Mouse (Mus musculus): ENCODE results near the gene Mapk8ip1. TPM values are rescaled to one million over a fixed set of nuclear protein-coding genes. Genes with fewer than 3 reads are reported as not detected.

Mapk8ip1 gene
- total and polyA plus RNA-seq, 2 experiments from 2014 or later: 150 to 225 TPM

DNA sequence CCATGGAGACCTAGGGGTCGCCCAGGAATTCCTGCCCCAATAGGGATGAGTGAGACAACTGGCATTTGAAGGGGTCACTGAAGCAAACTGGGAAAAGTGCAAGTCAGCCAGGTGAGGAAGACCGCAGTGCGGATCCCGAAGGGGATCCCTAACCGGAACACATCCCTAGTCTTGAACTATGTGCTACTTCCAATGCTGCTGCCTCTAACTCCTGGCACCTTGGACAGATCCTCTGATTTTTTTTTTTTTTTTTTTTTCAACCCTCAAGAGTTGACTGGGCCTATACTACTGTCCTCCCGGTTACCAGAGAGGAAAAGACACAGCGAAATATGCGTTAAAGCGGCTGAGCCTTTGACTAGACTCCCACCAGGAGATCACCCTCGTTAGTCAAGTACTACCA lies 11.4 kb downstream of the Mapk8ip1 start:
- Histone ChIP-seq H3K27me3 (ENCODE audit: insufficient read depth, low read length) (no peaks in the 10 kb centered on the region), H3K4me1 (ENCODE audit: insufficient read depth) (peaks cover 29% of the 10 kb centered on the region), H3K4me3 (ENCODE audit: low read depth, low read length) (peak overlapping the region; percentile 53), H3K9ac (peak overlapping the region; percentile 71), H3K9me3 (ENCODE audit: low read length) (no peaks in the 10 kb centered on the region), H3K36me3 (ENCODE audit: insufficient read depth) (peaks cover 30% of the 10 kb centered on the region), H3K4me2 (ENCODE audit: low read depth) (peak overlapping the region; percentile 87), H3K27ac (ENCODE audit: low read depth, low read length) (peak overlapping the region; percentile 89)
- ATAC-seq (no peak; the same call in 1 of the 2 replicates), DNase-seq (no peak)
- TF ChIP-seq CTCF (IDR thresholded peaks at IDR 0.05; ENCODE audit: low read depth): no peak
- WGBS: 3% methylated on average over 10 of the region's 10 CpGs

DNA sequence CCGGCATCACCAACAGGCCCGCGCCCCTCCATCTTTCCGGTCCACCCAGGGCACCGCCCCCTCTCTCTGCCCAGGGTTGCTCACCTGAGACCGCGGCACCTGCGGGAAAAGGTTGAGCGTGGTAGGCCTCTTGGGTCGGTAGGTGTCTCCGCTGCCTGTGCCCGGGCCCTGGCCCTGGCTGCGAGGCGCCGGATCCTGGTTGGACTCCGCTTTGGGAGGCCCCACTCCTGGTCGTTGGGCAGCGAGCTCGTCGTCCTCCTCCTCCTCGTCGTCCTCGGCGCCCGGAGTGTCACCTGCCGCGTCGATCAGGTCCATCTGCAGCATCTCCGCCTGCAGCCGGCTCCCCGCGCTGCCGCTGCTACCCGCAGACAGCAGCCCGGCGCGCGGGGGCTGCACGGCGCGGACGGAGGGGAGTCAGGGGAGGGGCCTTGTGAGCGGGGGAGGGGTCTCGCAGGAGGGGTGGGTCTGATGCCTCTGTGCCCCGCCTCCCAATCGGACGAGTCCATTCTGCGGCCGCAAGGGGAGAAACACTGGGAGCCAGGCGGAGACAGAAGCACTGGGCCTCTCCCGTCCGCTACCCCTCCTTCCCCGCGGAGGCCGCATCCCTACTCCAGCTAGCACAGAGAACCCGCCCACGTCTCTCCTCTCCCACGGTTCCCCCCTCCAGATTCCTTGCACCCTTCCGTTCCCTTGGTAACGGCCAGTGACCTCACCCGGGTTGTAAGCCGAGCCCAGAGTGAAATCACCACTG lies 12.0 kb downstream of the Mapk8ip1 start:
- peak overlapping the region; percentile 89 for H3K27ac ChIP-seq (ENCODE audit: low read depth, low read length)
- DNase-seq: peak; percentile 95
- peaks cover 29% of the 10 kb centered on the region for H3K4me1 ChIP-seq (ENCODE audit: insufficient read depth)
- ATAC-seq: peak; percentile 92
- H3K4me3 ChIP-seq (ENCODE audit: low read depth, low read length): peak overlapping the region; percentile 53
- peak overlapping the region; percentile 71 for H3K9ac ChIP-seq
- TF ChIP-seq CTCF (IDR thresholded peaks at IDR 0.05; ENCODE audit: low read depth): peak; percentile 26; the same call in 1 of the 2 replicates
- H3K27me3 ChIP-seq (ENCODE audit: insufficient read depth, low read length): no peaks in the 10 kb centered on the region
- no peaks in the 10 kb centered on the region for H3K9me3 ChIP-seq (ENCODE audit: low read length)
- H3K36me3 ChIP-seq (ENCODE audit: insufficient read depth): peaks cover 36% of the 10 kb centered on the region
- WGBS: 2% methylated on average over 58 of the region's 62 CpGs
- peak overlapping the region; percentile 87 for H3K4me2 ChIP-seq (ENCODE audit: low read depth)

DNA sequence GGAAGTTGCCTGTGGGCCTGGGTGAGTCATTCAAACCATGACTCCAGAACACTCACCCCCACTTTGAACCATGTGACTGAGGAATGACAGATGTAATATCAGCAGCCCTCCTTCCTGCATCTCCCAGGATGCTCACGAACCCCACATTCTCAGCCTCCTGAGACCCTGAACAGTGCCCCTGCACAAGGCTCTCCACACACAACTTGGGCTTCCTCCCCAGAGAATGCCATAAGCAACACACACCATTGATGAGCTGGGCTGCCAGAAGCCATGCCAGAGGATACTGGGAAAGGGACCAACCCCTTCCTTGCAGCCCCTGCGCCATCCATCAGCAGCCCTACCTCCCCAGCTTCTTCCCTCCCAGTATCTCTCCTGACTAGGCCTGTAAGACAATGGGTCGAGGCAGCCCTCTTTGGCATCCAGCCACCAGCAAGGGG lies 13.0 kb downstream of the Mapk8ip1 start:
- peaks cover 44% of the 10 kb centered on the region for H3K36me3 ChIP-seq (ENCODE audit: insufficient read depth)
- H3K9me3 ChIP-seq (ENCODE audit: low read length): no peaks in the 10 kb centered on the region
- H3K4me1 ChIP-seq (ENCODE audit: insufficient read depth): peaks cover 29% of the 10 kb centered on the region
- DNase-seq: no peak
- peak overlapping the region; percentile 71 for H3K9ac ChIP-seq
- no peaks in the 10 kb centered on the region for H3K27me3 ChIP-seq (ENCODE audit: insufficient read depth, low read length)
- H3K27ac ChIP-seq (ENCODE audit: low read depth, low read length): peak overlapping the region; percentile 89
- no peak for ATAC-seq
- no peak for TF ChIP-seq CTCF (IDR thresholded peaks at IDR 0.05; ENCODE audit: low read depth)
- WGBS: 26% methylated on average over 3 of the region's 3 CpGs
- H3K4me3 ChIP-seq (ENCODE audit: low read depth, low read length): peak overlapping the region; percentile 53
- peak overlapping the region; percentile 87 for H3K4me2 ChIP-seq (ENCODE audit: low read depth)

DNA sequence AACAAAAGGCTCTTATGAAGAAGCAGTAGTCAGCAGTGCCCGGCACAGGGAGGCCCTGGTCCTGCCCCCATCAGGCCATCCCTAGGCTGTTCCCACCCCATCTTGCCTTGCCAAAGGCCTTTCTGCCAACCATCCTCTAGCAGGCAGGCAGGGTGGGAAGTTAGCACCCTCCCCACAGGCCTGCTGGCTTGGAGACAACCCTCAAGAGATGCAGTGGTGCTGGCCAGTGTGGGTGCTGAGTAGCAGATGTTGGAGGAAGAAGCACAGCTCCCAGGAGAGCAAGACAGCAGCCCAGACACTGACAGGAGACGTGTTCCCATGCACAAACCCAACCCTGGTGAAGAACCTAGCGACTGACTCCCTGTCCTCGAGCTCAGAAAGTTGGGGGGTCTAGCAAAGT lies 13.4 kb downstream of the Mapk8ip1 start:
- no peaks in the 10 kb centered on the region for H3K9me3 ChIP-seq (ENCODE audit: low read length)
- H3K4me3 ChIP-seq (ENCODE audit: low read depth, low read length): peak overlapping the region; percentile 53; the same call in 1 of the 2 replicates
- peaks cover 25% of the 10 kb centered on the region for H3K4me1 ChIP-seq (ENCODE audit: insufficient read depth)
- H3K36me3 ChIP-seq (ENCODE audit: insufficient read depth): peaks cover 48% of the 10 kb centered on the region
- DNase-seq (no peak), ATAC-seq (no peak)
- H3K27me3 ChIP-seq (ENCODE audit: insufficient read depth, low read length): no peaks in the 10 kb centered on the region
- peak overlapping the region; percentile 87 for H3K4me2 ChIP-seq (ENCODE audit: low read depth)
- no peak for TF ChIP-seq CTCF (IDR thresholded peaks at IDR 0.05; ENCODE audit: low read depth)
- H3K9ac ChIP-seq: no peak overlapping the region
- no peak overlapping the region for H3K27ac ChIP-seq (ENCODE audit: low read depth, low read length)
- WGBS: 69% methylated on average over 4 of the region's 4 CpGs

DNA sequence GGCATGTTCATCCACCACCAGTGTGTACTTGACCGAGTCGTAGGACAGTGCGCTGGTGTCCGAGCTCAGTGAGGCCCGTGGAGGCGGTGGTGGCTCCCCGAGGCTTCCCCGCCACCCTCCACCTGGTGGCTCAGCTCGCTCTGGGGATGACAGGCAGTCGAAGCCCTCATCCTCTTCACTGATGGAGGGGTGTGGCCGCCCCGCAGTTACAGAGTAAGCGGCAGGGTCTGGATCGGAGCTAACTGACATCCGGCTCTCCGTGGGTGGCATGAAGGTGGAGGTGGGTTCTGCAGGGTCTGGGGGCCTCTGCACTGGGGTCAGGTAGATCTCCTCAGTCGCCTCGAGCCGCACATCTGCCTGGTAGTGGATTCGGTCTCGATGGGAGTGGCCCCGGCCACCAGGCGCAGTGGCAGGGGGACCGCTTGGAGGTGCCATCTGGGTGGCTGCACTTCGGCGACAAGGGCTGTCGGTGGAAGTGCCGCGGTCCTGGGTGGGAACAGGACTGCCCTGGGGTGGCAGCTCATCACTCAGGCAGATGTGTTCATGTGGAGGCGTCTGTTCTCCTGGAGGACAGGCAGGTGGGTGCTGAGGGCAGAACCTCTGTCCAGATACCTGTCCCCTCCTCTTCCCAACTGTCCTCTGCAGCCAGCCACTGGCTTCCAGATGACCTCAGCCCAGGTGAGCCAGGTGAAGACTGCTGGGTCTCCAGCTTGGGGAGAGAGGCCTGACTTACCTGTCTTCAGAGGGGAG lies 14.1 kb downstream of the Mapk8ip1 start:
- ATAC-seq (no peak), DNase-seq (no peak)
- Histone ChIP-seq H3K9me3 (ENCODE audit: low read length) (no peaks in the 10 kb centered on the region), H3K4me3 (ENCODE audit: low read depth, low read length) (no peak overlapping the region), H3K9ac (no peak overlapping the region), H3K4me1 (ENCODE audit: insufficient read depth) (peaks cover 19% of the 10 kb centered on the region), H3K36me3 (ENCODE audit: insufficient read depth) (peaks cover 54% of the 10 kb centered on the region), H3K4me2 (ENCODE audit: low read depth) (0 out of 2 replicates have a peak overlapping the region, but pooled peaks have one; percentile 87), H3K27me3 (ENCODE audit: insufficient read depth, low read length) (no peaks in the 10 kb centered on the region), H3K27ac (ENCODE audit: low read depth, low read length) (no peak overlapping the region)
- no peak for TF ChIP-seq CTCF (IDR thresholded peaks at IDR 0.05; ENCODE audit: low read depth)
- 89% methylated on average over 30 of the region's 30 CpGs for WGBS

DNA sequence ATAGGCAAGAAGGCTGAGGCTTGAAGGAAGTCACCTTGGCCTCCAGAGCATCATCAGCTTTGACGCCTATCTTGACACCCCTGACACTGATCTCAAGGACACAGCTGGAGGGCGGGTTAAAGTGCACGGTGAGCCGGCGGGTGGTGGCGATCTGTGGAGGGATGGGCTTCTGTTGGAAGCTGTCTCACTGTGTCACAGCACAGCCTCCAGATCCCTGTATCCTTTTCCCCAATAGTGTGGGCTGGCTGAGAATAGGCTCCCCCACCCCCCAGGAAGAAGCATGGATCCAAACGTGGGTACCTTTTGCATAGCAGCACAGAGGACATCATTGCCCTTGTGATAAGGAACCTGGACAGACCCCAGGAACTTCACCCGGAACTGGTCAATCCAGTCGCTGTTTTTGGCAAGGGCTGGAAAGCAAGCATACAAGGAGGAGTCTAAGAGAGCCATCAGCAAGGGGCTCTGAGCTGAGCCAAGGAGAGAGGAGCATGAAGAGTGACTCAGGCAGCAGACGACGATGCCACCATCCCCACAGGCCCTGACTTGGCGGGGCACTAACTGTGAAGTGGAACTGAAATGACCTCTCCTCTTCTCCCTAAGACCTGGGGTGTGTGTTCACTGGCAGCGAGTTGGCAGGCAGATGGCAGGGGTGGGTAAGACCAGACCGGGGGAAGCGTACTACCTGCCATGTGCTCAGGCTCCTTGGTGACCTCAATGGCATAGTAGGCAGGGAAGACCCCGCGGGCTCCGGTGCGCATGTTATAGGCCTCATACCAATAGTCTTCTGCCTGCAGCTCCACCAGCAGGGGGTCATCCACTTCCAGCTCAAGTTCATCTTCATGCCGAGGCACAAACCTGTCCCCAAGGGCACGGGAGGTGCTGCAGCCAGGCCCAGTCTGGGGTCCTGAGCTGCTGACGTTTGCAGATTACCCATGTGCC lies 15.7 kb downstream of the Mapk8ip1 start:
- Histone ChIP-seq H3K4me3 (ENCODE audit: low read depth, low read length) (no peak overlapping the region), H3K36me3 (ENCODE audit: insufficient read depth) (peaks cover 71% of the 10 kb centered on the region), H3K27ac (ENCODE audit: low read depth, low read length) (no peak overlapping the region), H3K4me1 (ENCODE audit: insufficient read depth) (peaks cover 9% of the 10 kb centered on the region), H3K9ac (no peak overlapping the region), H3K4me2 (ENCODE audit: low read depth) (no peak overlapping the region), H3K9me3 (ENCODE audit: low read length) (no peaks in the 10 kb centered on the region), H3K27me3 (ENCODE audit: insufficient read depth, low read length) (no peaks in the 10 kb centered on the region)
- no peak for ATAC-seq
- 86% methylated on average over 22 of the region's 22 CpGs for WGBS
- TF ChIP-seq CTCF (IDR thresholded peaks at IDR 0.05; ENCODE audit: low read depth): no peak
- no peak for DNase-seq
